Mouse (Mus musculus) colon, adult 2 months (tissue): Measurements from ENCODE around the gene Fam71a. TPM values are rescaled to one million over a fixed set of nuclear protein-coding genes. Genes with fewer than 3 reads are reported as not detected.

Experiments
- polyA plus RNA-seq: library from polyadenylated mRNA; depleted of rRNA; stranded (reverse); fragments of >200 nt; gene quantifications from 2 replicates; pipeline ENCODE4 v1.2.3, GENCODE M21; 2012; rRNA removed

Gene Fam71a
- not detected in 2 replicates for polyA plus RNA-seq

GRCm38 (mm10) chr1:191164717-191165116 is at the start of gene Fam71a:
Fam71a (minus strand) TSS chr1:191164817.

Other genes with a start within 250 kb of the Fam71a start
- gene Angel2, start 239.7 kb downstream of the Fam71a start, polyA plus RNA-seq: 26.9 and 27.9 TPM in 2 replicates
- gene Vash2, start 185.5 kb downstream of the Fam71a start, polyA plus RNA-seq: 0.74 and 2.0 TPM in 2 replicates
- 16.9 and 20.9 TPM in 2 replicates for gene Flvcr1, start 138.7 kb downstream of the Fam71a start, polyA plus RNA-seq
- not detected in 2 replicates for gene Spata45, start 128.2 kb downstream of the Fam71a start, polyA plus RNA-seq
- 2.6 and 2.8 TPM in 2 replicates for gene Tatdn3, start 101.9 kb downstream of the Fam71a start, polyA plus RNA-seq
- 1.9 and 2.6 TPM in 2 replicates for gene Nsl1, start 101.8 kb downstream of the Fam71a start, polyA plus RNA-seq
- gene Batf3, start 67.0 kb downstream of the Fam71a start, polyA plus RNA-seq: 5.7 and 6.8 TPM in 2 replicates
- gene Atf3, start 53.2 kb upstream of the Fam71a start, polyA plus RNA-seq: 18.1 and 21.0 TPM in 2 replicates
- 175 and 188 TPM in 2 replicates for gene Nenf, start 153.4 kb upstream of the Fam71a start, polyA plus RNA-seq
- 5.0 and 5.1 TPM in 2 replicates for gene Tmem206, start 161.1 kb upstream of the Fam71a start, polyA plus RNA-seq
- gene Ppp2r5a, start 238.5 kb upstream of the Fam71a start, polyA plus RNA-seq: 64.0 and 78.3 TPM in 2 replicates